Mouse (Mus musculus) liver, embryonic 14.5 days (tissue): Measurements from ENCODE around the gene Fbxo46.

Experiments used
- CTCF ChIP-seq: IDR thresholded peaks from 2 replicates; pipeline ENCODE4 v1.5.1; 2016; ENCODE audit warnings: antibody characterized with exemption, low read depth, control low read depth
- EP300 ChIP-seq: IDR thresholded peaks from 2 replicates; pipeline ENCODE4 v1.6.1; 2016; ENCODE audit warnings: antibody characterized with exemption, low read depth

DNA sequence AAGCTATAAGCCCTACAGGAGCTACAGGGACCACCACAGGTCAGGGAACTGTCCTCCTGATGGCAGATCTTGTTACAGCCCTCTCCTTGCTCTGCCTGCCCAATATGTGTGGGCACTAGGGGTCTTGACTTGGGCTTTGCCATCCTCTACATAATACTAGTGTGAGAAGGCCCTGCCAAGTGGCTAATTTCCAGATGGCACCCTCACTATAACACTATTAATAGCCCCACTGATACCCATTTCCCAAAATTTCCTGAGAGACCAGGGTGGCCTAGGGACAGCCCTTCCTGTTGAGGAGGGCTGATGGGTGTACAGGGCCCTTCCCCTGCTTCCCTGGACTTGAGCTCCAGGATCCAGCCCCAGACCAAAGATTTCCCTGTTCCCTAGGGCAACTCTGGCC is 21.8 kb upstream of the Fbxo46 start:
- no peak for TF ChIP-seq CTCF
- no peak for TF ChIP-seq EP300
